Mouse (Mus musculus) kidney, adult 9 months (tissue): ENCODE measurements around the gene Psg16.

Experiments
- DNase-seq: peaks from one replicate; pipeline ENCODE4 v3.0.0; 2022

Psg16 gene

DNA sequence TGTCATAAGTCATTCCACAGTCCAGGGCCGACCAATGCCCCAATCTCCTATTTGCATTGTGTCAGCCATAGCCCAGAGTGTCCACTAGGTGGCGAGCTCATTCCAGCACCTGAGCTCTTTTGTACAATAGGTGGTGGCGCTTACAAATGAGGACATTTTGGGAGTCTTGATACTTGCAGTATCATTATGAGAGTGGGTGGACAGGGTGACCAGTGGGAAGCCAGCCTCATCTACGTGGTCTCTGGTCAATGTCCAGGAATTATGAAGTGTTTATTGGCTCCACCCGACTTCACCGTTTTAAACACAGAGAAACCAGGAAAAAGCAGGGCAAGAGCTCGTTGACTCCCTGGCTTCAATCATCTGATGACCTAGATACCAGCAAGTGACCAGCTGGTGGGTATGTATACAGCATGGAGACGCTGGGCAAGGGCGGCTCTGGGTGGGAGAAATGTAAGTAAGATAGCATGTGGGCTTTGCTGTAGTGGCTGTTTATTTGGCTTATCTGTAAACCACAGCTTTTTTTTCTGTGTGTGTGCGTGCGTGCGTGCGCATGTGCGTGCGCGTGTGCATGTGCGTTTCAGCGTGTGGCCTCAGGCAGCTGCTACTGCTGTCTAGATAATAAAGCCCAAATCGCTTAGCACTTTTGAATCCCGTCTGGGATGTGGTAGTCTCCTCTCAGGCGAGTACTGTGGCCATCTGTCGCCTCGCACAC, at the start of gene Psg16:
Gene Psg16 (plus strand): TSS at position 137 of the 712 bp plus-strand sequence.
- DNase-seq = peak; percentile 65

GRCm38 (mm10) chr7:17024141-17024540, 49.7 kb upstream of the Psg16 start:
- peak; percentile 35 for DNase-seq

DNA sequence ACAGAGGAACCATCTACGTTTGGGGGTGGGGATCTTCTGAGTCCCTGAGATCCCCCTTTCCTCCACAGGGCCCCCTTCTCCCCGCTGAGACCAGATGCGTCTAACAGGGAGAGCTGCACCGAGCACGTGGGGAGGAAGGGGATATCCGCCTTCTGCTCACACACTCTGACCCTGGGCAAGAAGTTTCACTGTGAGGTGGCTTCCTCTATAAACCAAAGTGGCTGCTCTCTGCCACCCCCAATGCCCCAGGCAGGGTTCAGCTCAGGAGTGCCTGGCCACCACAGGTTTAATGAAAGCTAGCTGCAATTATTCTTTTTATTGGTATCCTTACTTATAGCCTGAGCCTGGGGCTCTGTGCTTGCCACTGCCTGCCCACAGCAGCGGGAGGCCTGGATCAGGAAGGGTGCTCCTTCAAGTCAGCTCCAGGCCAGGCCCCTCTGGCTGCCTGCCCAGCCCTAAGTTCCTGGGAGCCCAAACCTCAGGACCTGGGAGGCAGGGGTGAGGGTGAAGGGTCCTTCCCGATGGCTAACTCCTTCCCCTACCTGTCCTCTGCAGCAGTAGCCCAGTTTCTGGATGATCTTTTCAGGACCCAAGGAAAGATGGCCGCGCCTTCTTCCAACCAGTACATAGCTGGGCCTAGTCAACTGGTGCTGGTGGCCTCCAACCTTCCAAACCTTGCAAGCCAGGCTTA, 48.9 kb upstream of the Psg16 start:
- DNase-seq = peak; percentile 79

- DNase-seq = peak; percentile 50
Measured at GRCm38 (mm10) chr7:17025505-17025894, 48.3 kb upstream of the Psg16 start.

DNA sequence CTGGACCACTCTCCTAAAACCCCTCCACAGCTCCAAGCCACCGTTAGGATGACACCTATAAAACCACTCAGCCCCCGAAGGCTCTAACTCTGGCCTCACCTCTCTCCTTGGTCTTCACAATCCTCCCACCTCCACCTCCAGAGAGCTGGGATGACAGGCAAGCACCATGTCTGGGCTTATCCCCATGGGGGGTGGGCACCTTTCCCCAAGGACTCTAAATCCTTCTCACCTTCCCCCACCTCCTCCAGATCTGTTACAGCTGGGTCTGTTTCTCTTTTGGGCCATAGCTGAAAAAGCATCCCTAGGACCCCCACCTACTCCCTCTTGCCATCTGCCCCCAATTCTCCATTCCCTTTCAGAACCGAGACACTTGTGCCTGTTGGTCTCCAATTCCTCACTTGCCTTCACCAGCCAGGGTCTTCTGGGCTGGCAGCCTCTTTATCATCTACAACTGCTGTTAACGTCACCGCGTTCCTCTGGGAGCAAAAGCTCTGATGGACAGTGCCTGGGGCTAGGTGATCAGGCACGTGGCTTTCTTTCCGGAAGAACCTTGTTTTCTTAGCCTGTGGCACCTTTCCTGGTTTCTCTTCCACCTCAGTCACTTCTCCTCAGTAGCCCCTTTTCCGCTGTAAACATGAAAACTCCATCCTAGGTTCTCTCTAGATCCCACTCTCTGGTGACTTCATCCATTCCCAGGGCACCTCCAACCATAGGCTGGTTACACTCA, 47.8 kb upstream of the Psg16 start:
- no peak for DNase-seq

GRCm38 (mm10) chr7:17026710-17027587, 46.9 kb upstream of the Psg16 start:
- peak; percentile 86 for DNase-seq

- peak; percentile 92 for DNase-seq
Measured at GRCm38 (mm10) chr7:17027588-17028343, 46.1 kb upstream of the Psg16 start, which contains the start of gene Ppp5c. TSS of gene Ppp5c (minus strand) at chr7:17027924.

DNA sequence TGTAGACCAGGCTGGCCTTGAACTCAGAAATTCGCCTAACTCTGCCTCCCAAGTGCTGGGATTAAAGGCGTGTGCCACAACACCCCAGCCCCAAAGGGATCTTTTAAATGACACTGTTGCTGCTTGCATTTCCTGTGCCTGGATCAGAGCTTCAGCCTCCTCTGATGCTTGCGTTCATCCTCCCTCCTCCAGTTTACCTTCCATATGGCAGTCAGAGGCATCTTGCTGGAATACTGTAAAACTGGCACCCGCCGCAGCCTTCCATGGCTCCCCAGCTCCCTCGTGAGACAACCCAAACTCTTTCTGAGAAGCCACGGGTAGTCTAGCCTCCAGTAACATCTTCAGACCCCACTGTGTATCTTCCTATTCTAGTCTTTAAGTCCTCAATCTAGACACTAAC, 44.9 kb upstream of the Psg16 start:
- DNase-seq = no peak

GRCm38 (mm10) chr7:17030239-17030638, 43.6 kb upstream of the Psg16 start:
- no peak for DNase-seq

GRCm38 (mm10) chr7:17038018-17038695, 35.7 kb upstream of the Psg16 start:
- DNase-seq = no peak

GRCm38 (mm10) chr7:17039373-17039772, 34.5 kb upstream of the Psg16 start:
- no peak for DNase-seq

DNA sequence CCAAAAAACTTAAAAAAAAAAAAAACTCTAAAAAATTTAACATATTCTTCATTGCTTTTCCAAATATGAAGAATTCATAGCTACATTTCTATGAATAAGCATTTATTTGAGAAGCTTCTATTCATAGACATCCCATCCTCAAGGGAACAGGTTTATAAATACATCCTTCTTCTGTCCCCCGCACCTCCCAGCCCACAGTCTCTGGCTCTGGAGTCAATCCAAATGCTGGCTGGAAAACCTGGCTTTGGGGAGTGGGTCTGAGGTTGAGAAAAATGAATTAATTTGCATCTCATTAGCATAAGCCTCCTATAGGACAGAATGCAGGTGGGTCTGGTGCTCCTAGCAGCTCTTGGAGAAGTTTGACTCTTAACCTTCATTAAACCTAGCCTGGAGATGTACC, 28.1 kb upstream of the Psg16 start:
- no peak for DNase-seq

- no peak for DNase-seq
Measured at GRCm38 (mm10) chr7:17047041-17047682, 26.7 kb upstream of the Psg16 start.

DNA sequence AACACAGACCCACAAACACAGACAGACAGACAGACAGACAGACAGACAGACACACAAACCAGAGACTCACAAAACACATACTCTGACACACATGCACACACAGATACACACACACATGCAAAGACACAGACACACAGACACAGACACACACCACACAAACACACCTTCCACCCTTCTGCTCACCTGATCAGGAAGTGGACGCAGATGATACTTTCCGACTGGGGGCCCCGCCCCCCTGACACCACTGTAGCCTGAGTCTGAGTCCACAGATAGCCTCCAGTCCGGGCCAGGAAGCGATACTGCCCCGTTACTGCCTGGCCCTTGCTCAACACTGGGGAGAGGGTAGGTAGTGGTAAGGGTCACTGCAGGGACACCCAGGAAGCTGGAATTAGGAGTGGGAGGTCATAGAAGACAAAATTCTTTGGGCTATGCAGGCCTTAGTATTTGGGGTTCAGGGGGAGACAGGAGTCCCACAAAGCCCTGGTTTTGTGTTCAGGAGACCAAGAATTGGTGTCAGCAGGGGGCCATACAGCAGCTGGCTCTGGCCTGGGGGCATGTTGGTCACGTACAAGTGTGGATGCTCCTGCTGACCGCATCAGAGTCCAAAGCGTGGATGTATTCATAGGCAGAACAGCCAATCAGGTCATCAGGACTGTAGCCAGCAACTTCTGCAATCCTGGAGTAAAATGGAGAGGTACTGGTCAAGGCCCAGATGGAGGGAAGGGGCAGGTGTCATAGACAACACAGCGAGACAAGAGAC, 25.2 kb upstream of the Psg16 start:
- no peak for DNase-seq

GRCm38 (mm10) chr7:17050491-17050890, 23.3 kb upstream of the Psg16 start:
- DNase-seq = no peak

- peak; percentile 84 for DNase-seq
Measured at GRCm38 (mm10) chr7:17050933-17051594, 22.8 kb upstream of the Psg16 start.

DNA sequence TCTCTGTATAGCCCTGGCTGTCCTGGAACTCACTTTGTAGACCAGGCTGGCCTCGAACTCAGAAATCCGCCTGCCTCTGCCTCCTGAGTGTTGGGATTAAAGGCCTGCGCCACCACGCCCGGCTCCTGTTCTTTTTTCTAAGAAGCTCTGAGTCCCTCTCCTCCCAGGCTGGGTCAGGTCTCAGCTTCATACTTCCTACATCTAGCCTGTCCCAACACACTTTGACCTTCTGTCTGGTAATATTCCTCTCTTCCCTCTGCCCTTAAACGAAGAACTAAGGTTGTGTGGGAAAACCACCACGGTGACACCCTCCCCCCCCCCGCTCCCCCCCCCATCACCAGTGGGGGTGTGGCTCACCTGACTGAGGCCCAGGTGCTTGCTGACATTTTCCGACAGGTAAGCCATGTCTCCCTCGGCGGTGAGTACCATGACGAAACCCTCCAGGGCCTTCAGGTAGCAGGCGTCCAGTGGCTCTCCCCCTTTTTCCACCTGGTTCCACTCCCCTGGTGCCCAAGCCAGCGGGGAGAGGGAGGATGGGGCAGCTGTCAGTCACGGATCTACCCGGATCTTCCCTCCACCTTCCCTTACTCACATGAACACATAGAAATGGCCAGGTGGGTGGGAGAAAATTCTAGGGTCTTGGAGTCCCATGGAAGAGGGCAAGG, 19.4 kb upstream of the Psg16 start:
- no peak for DNase-seq

DNA sequence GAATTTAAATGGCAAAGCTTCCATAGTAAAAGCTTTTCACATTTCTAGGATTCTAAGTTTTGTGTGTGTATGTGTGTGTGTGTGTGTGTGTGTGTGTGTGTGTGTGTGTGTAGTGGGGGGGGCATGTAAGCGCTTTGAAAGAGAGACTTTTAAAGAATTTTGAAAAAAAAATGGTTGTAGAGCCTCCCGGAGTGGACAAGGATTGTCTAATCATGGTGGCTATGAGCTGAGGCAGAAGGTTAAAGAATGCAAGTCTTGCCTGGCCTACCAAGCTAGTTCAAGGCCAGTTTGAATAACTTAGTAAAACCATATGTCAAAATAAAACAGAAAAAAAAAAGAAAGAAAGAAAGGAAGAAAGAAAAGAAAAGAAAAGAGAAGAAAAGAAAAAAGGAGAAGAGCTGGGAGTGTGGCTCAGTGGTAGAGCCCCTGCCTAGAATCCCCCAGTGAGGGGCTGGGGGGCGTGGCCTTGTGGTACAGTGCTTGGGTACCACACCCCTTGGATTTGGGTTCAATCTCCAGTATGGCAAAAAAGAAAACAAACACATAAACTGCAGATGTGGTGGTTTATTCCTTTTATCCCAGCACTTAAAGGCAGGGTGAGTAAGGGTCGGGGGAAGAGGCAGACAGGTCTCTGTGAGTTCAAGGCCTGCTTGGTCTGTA, 18.4 kb upstream of the Psg16 start:
- DNase-seq = no peak
